Mouse (Mus musculus): Measurements from ENCODE around the gene Asic5.
A peak's percentile ranks its signal among the peaks of the same experiment; 100 is the strongest.

The Asic5 gene

DNA sequence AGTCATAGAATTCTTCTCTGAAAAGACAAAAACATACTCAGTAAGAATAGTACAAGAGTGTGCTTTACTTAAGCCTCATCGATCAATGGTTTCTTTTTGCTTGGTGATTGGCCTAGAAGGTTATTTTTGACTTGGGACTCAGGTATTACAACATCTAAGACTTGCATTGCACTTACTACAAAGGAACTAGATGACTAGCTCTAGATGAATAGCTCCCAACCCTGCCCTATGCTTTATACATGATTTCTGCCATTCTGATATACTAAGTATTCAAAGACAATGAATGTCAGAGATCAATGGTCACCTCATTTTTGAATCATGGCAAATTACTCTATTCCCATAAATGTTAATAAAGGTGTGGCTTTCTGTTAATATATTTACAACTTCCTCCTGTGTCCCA is 24.9 kb downstream of the Asic5 start:
- DNase-seq (ENCODE audit: extremely low spot score, low spot score): no peak

DNA sequence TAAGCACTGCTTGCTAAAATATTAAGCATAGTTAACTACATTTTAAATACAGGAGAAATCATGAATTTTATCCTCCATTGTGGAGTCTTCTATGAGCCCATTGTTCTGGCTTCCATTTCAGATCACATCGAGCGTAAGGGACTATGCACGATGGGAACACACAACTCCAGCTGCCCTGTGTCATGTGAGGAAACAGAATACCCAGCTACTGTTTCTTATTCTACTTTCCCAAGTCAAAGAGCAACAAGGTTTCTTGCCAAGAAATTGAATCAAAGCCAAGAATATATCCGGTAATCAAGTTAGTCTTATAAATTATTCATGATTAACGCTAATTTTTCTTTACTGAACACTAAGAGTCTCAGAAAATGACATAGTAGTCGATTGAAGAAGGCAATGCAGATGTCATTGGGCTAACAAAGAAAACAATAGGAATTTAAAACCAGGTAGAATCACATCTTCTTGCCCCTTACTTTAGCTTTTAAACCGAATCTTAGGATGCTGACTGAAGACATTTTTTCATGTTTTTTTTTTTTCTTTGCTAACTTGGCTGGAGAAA is 32.1 kb downstream of the Asic5 start:
- DNase-seq (ENCODE audit: extremely low spot score, low spot score): no peak

DNA sequence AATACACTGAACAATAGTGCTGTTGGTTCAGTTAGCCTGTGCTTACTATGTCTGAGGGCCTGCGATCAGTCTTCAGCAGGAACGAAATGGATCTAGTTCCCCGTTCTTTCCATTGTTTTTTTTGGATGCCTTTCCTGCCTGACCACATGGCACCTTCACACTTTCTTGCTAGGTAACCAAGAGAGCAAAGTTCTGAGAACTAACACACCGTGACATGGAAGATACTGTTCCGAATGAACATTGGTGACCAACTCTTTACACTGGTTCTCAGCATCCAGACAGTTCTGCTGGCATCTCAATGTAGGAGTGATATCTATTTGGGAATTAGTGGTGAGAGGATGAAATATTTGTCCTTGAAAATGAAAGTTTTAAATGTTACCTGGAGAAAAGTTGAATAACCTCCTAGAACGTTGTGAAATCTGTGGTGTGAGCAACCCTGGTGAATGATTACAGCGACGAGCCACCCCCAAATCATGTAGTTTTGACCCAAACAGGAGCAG is 40.4 kb downstream of the Asic5 start:
- no peak for DNase-seq (ENCODE audit: extremely low spot score, low spot score)

DNA sequence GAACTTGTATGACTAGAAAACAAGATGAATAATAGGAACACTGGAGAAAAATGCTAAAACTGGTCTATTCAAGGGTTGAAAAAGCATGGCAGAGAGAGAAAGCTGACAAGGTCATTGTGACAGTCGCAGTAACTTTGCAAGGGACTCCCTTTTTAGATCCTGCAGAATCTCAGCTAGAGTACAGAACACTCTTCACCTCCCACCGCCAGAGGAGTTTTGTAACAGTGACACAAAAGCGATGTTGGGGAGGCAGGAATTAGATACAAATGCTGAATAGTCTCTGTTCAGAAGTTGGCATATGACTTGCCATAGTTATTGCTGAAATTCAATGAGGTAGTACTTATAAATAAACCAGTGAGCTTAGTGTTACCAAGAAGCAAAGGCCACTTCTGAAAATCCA is 41.0 kb downstream of the Asic5 start:
- DNase-seq (ENCODE audit: extremely low spot score, low spot score): no peak

DNA sequence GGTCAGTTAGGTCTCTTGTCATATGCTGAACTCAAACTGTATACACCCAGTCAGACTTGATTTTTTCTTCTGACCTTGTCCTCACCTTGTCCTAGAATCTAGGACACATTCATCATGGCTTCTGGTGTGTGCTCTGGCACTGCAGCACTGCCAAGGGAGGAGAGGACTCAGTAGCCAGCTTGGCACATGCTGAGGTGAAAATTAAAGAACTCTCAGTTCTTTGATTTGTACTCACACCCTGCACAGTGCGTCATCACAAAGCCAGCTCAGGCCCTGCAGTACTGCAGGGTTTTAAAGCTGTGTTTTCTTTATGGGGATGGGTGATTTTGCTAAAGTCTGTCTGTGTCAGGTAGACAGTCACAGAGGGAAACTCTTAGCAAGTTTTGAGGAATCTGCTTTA is 45.2 kb downstream of the Asic5 start:
- no peak for DNase-seq (ENCODE audit: extremely low spot score, low spot score)

DNA sequence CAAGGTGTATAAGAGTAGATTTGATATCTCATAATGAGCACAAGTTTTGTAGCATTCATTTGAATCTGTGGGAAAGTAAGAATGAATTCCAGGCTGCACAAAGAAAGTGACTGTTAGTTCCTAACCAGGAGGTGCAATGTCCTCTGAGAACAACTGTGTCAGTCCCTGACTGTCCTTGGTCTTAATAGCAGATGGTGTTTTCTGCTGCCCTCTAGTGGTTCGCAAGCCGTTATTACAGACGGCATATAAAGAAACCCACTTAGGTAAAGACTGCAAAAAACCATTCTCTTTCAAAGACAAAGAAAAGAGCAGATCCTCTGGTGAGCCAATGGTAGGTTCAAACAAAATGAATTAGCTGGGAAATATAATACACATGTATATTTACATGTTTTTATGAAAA is 47.1 kb downstream of the Asic5 start:
- DNase-seq (ENCODE audit: extremely low spot score, low spot score): peak; percentile 18

DNA sequence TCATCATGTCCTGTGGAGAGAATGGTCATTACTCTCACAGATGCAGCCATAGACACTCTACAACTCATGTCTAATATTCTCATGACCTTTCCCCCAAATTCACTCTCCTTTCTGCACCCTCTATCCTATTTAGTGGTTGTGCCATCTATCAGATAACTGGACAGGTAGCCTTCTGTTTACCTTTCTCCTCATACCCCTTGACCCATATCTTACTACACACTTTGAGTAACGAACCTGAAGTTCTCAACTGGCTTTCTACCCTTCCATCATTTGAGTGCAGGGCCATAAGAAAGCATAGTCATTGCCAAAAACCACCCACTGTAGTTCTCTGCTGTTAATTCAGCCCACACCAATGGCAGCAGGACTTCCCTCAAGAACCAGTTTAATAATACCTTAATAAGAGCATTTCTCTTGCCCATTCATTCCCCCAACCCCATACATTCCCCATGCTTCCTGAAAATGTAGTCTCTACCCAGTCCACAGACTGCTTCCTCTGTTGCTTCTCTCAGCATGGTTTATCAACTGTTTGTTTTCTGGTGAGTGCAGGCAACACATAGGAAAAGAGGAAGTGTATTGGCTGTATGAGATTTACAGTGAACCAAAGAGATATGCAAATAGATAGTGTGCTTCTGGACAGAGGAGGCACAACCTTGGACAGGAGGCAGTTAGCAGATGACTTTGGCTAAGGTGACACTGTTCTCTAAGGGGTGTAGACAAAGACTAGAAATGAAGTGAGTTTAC is 48.1 kb downstream of the Asic5 start:
- no peak for DNase-seq (ENCODE audit: extremely low spot score, low spot score)

DNA sequence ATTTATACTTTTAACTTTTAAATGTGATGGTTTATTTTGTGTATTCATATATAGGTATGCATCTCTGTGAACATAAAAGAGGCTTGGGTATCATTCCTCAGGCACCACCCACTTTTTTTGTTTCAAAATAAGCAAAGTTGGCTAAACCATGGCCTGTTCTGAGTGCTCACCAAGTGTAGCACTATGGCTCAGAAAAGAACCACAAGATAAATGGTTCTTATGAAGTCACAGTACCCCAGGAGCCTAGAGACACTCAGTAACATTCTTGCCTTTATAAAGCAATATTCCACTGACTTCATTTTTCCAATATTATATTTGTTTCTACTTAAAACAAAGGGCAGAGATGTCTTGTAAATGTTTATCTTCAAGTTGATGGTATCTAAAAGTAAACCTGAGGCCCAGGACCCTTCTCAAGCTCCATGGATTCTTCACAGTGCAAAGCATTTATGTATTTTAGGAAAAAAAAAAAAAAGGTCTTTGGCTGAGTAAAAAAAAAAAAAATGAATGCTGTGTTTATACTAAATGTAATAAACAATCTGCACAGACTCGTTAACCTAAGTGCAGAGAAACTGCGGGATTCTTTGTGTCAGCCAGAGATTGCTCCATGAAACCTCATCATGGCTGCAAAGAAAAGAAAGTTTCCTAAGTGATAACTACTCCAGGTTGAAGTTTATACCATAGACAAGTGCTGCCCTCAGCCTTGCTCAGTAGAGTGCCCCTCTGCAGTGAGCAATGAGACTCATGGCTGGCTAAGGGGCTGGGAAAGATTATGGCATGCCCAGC is 54.4 kb downstream of the Asic5 start:
- DNase-seq (ENCODE audit: extremely low spot score, low spot score): no peak

DNA sequence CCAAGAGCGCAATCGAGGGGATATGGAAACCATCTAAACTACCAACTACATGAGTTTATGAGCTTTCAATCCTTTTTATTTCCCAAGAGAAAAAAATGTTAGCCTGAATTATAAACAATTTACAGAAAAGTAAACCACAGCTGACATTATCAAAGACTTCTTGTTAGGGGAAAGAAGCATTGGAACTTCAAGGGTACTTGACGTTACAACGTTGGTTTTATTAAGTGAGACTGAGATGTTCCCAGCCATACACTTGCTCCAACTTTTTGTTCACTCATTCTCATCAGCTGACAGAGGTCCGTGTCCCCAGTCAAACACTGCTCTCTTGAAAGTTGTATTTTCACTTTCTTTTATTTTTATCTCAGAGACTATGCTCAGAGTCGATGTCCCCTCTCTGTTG is 61.6 kb downstream of the Asic5 start:
- no peak for DNase-seq (ENCODE audit: extremely low spot score, low spot score)

DNA sequence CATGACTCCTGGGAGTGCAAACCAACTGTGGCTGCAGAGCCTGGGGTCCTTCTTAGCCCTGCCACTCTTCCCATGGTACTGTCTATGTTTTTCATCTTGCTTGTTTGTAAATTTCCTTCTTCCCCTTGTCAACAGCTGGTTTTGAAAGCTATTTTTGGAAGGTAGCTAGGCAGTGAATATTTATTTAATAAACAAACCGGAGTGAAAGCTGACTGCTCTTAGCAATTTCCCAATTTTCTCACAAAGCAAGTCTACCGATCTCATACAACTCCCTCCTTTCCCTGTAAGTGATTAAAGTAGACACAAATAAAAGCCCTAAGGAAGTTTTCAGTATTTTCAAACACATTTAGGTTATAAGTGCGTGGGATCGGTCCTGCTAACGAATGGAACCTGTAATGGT is 62.8 kb downstream of the Asic5 start:
- no peak for DNase-seq (ENCODE audit: extremely low spot score, low spot score)

DNA sequence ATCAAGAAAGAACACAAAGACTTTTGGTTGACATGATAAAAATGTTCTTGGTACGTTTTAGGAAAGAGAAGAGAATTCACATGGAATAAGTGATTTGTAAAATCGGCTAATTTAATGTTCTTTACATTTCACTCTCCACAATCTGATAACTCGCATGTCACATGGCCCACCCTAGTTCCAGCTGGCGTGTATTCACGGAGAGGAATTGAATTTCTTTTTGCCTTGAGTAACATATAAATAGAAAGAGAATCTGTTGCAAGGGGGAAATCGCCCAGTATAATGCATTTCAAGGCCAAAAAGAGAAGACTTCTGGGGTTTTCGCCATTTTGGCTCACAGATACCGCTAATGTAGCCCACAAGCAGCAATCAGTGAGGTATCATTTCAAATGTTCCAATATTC is 64.0 kb downstream of the Asic5 start:
- no peak for DNase-seq (ENCODE audit: extremely low spot score, low spot score)

DNA sequence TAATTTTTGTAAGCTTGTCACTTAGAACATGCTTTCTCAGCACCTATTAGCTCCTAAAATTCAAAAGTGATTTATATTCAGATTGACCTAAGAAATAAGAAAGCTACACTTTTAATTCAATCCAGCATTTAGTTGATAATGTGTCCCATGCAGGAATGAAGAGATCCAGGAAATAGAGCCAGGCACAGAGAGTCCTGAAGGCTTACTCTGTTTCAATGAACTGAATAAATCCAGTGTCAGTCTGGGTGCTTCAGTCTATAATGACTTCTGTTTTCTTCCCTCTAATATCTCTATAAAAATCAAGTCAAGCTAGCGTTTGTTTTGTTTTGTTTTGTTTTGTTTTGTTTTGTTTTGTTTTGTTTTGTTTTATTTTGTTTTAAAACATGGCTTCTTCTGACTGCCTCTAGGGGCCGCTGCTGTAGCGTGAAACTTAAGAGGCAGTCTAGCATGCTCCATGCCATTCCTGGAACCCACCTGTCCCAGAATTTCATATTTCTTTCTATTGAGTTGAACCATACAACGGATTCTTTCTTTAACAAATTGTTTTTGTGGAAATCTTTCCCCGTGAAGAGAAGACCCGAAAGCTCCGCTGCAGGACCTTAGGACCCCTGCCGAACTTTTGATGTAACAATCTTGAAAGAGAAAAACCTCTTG is 65.1 kb downstream of the Asic5 start:
- no peak for DNase-seq (ENCODE audit: extremely low spot score, low spot score)

DNA sequence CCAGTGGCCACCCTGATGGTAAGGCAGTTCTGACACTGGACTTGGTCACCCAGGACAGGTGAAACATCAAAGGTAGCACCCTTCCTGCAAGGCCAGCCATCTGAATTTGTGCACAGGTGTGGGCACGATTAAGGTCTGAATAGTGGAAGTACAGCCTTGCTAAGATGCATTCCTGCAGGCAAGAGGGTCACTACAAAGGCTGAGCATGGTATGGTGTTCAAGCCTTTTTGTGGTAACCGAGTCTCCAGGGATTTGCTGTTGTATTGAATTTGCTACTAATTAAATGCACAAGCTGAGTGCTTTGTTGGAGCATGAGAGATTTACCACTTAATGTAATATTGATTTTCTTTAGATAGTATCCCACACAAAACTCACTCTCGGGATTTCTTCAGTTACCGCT is 66.0 kb downstream of the Asic5 start:
- DNase-seq (ENCODE audit: extremely low spot score, low spot score): no peak

DNA sequence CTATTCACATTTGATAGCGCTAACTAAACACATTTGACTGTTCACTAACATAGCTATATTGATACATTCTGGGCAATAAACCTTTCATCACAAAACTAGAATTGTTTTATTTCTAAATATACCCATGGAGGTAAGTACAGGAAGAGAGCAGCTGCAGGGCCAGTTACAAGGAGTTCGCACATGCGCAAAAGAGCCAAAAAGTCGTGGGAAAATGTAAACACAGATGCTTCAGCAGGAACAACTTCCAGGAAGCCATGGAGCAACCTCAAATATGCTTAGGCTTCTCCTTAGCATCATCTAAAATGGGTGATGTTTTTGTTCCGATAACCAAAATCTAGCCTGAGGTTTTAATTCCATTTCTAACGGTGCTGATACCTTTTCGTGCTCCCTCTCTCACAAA is 66.6 kb downstream of the Asic5 start:
- DNase-seq (ENCODE audit: extremely low spot score, low spot score): no peak

DNA sequence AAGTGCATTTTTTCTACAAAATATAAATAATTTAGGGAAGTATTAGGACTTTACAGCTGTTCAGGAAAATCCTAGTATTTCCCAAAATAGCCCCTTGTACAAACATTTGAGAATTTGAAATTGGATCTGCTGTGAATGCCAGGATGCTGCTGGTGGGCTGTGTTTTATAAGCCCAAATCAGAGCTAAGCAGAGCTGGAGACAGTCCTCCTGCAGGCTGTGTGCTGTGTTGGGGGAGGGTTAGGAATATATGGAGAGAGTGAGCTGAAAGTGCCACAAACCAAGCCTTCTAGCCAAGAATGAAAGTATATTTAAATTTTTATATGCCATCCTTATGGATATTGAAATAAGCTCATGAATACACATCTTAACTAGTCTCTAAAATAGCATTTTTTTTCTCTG is 69.4 kb downstream of the Asic5 start:
- no peak for DNase-seq (ENCODE audit: extremely low spot score, low spot score)

DNA sequence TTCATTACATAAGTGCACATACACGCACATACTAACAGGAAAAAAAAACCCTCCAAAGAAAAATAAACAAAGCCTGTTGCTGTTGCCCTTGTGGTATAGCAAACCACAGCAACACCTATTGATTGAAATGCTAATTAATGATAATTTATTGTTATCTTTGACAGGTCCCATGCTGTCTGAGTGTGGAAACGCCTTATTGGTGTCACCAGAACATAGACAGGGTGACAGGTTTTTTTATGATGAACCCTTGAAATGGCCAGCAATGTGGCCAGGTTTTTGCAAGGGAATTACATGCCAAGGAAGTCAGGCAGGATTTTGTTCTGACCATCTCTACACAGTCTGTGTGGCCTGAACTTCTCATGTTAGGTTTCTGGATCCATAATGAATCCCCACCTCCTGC is 69.9 kb downstream of the Asic5 start:
- DNase-seq (ENCODE audit: extremely low spot score, low spot score): no peak

DNA sequence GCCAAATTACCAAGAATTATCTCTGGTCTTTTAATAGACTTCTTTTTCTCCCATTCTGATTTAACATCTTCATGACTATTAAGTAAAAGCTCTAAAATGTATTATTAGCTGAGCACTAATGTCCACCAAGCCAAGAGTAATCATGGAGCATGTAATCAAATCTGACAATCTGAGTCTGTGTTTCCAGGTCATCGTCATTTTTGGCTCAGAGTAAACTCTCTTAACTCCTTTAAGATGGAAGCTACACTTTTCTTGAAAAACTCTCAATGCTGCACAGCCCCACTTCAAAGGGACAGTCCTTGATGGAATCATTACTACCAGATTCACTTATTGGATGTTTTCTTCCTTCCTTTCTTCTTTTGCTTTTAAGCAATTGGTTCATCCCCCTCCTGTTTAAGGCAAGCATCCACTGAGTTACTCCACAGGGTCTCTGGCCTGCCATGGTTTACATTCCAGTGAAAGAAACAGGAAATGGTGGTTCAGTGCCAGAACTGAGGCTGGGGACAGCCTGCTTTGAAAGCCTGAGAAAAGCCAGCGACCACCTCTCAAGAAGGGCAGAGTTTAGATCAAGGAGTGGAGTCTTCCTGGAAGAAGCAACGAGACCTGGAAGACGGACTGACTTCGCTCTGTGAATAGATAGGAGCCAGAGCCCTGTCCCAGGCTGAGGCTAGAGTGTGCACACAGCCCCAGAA is 72.3 kb downstream of the Asic5 start:
- DNase-seq (ENCODE audit: extremely low spot score, low spot score): no peak

DNA sequence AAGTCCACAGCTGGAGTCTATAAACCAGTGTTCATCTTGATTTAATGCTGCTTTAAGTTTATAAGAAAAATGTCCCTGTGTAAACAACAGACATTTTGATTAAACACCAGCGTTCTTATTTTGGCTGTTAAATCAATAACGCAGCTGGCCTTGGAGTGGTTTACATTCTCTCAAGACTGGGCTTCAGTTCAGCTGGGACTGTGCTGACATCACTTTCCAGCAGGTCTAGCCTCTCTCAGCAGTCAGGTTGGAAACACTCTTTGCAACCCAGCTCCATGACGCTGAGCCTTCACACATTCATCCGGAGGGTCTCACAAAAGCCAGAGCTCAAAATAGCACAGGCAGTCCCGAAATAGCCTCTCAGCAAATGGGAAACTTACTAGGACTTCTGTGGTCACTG is 75.1 kb downstream of the Asic5 start:
- no peak for DNase-seq (ENCODE audit: extremely low spot score, low spot score)

DNA sequence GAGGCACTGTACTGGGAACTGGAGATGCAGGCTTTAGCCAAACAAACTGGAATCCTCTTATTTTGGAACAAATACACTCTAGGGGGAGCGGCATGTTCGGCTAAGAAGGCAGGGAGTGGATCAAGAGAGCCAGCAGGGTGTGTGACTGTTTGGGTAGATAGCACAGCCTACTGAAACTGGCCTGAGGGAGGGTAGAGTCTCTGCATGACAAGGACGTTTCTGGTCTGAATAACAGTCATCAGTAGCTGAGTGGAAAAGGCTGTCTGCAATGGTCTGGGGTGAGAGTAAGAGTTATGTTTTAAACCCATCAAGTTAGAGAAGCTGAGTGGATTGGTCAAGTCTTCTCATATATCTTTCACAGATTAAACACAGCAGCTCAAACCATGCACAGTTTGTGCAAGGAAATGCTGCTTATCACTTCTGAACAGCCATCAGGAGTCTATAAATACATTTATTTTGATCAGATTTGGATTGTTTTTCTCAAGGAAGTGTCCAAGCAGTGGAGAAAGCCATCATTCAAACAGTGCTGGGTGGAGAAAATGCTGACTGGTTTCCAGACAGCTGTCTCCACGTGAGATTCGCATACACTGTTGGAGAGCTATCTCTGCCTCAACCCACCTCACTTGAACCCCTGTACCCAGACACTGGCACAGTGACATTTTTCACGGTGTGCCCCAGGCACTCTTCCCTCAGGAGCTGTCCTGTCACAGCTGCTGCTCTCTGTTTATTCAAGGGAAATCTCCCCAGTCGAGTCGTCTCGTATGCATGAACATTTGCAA is 79.5 kb downstream of the Asic5 start:
- DNase-seq (ENCODE audit: extremely low spot score, low spot score): no peak

DNA sequence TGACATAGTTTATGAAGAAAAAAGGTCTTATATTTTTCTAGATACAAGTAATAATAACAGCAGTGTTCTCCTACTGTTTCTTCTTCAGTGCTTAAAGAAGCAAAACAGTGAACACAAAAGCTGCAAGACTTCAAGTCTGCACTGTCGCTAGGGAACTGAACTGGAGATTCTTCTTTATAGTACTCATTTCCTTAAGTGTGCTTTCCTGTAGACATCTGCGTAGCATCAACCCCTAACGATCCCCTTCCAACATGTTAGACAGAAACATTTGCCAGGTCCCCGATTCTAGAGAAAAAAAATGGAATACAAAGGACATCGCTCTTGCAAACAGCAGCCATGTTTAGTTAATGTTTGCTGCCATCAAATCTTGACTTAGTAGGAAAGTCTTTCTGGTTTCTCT is 85.7 kb downstream of the Asic5 start:
- no peak for DNase-seq (ENCODE audit: extremely low spot score, low spot score)

Measured in neural tube, embryonic 10.5 days (tissue).